Mouse (Mus musculus): ENCODE data around the gene Rps6kb1. TPM values are rescaled to one million over a fixed set of nuclear protein-coding genes. Genes with fewer than 3 reads are reported as not detected.

The Rps6kb1 gene
- polyA plus RNA-seq, 1 experiment from 2014 or later, result 57.1 TPM

DNA sequence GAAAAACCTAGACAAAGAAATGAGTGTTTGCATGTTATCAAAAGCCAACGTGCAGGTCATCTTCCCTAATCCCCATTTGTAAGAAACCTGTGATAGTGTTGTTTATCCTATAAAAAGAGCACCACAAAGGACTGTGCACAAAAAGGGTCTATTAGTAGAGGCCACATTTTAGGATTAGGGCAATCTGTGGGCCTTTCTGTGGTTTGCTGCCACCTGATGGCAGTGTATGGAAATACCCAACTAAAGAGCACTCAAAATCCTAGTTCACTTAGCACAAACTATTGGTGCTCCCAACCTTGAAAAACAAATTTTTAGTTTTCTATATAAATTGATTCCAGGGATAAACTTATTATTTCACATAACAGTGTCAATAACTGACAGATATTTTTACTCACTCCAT is 11.8 kb downstream of the Rps6kb1 start:
- H3K36me3 ChIP-seq (ENCODE audit: control insufficient read depth, insufficient read depth), result peaks cover 7% of the 10 kb centered on the region; the same call in 1 of the 2 replicates
- 41% methylated on average over 1 of the region's 1 CpGs for WGBS
- ATAC-seq, result no peak
- no peak overlapping the region for H3K27ac ChIP-seq (ENCODE audit: low read length)
- no peak overlapping the region for H3K9ac ChIP-seq (replicated peaks; ENCODE audit: low read depth, low read length)
- no peak overlapping the region for H3K4me3 ChIP-seq (replicated peaks; ENCODE audit: low read length)
- H3K27me3 ChIP-seq (replicated peaks; ENCODE audit: control insufficient read depth, insufficient read depth, low read length), result no peaks in the 10 kb centered on the region
- H3K4me2 ChIP-seq (ENCODE audit: low read length), result no peak overlapping the region
- H3K4me1 ChIP-seq (replicated peaks; ENCODE audit: control insufficient read depth, insufficient read depth, low read length), result no peaks in the 10 kb centered on the region
- no peaks in the 10 kb centered on the region for H3K9me3 ChIP-seq (ENCODE audit: control insufficient read depth, low read length)

DNA sequence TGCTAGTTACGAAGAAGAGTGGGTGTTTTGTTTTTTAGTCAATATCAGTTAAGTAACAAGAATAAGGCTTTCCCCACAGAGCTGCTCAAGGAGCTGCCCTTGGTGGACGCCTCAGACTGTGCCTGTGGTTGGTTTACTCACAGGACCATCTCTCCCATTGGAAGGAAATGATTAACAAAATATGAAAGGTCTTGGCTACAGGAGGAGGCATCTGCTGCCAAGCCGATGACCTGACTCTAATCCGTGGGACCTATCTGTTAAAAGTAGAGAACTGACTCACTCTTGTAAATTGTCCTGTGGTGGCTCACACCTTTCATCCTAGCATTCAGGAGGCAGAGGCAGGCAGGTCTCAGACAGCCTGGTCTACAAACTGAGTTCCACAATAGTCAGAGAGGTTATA is 17.1 kb downstream of the Rps6kb1 start:
- Histone ChIP-seq H3K27ac (ENCODE audit: low read length) (no peak overlapping the region), H3K4me3 (replicated peaks; ENCODE audit: low read length) (no peak overlapping the region), H3K9ac (replicated peaks; ENCODE audit: low read depth, low read length) (no peak overlapping the region), H3K4me2 (ENCODE audit: low read length) (no peak overlapping the region), H3K36me3 (ENCODE audit: control insufficient read depth, insufficient read depth) (peaks cover 22% of the 10 kb centered on the region), H3K27me3 (replicated peaks; ENCODE audit: control insufficient read depth, insufficient read depth, low read length) (no peaks in the 10 kb centered on the region), H3K4me1 (replicated peaks; ENCODE audit: control insufficient read depth, insufficient read depth, low read length) (no peaks in the 10 kb centered on the region), H3K9me3 (ENCODE audit: control insufficient read depth, low read length) (no peaks in the 10 kb centered on the region)
- 91% methylated on average over 4 of the region's 4 CpGs for WGBS
- ATAC-seq, result no peak

DNA sequence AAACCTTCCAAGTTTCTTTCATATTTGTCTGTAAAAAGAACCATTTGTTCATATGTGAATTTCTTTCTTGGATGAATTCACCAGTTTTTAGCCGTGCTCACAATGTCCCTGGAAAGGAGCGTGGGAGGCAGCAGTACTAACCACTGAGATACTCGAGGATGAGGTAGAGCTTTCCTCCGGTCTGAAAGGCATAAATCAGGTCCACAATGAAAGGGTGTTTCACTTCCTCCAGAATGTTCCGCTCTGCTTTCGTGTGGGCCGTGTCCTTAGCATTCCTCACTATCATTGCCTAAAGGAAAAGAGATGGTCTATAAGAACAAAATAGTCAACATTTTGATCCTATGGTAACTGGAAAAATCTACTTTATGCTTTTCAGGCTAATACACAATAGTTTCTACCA is 24.9 kb downstream of the Rps6kb1 start:
- 93% methylated on average over 7 of the region's 7 CpGs for WGBS
- Histone ChIP-seq H3K27me3 (replicated peaks; ENCODE audit: control insufficient read depth, insufficient read depth, low read length) (no peaks in the 10 kb centered on the region), H3K9me3 (ENCODE audit: control insufficient read depth, low read length) (no peaks in the 10 kb centered on the region), H3K4me2 (ENCODE audit: low read length) (no peak overlapping the region), H3K4me3 (replicated peaks; ENCODE audit: low read length) (no peak overlapping the region), H3K4me1 (replicated peaks; ENCODE audit: control insufficient read depth, insufficient read depth, low read length) (no peaks in the 10 kb centered on the region), H3K9ac (replicated peaks; ENCODE audit: low read depth, low read length) (no peak overlapping the region), H3K27ac (ENCODE audit: low read length) (no peak overlapping the region), H3K36me3 (ENCODE audit: control insufficient read depth, insufficient read depth) (peaks cover 49% of the 10 kb centered on the region)
- ATAC-seq, result no peak

DNA sequence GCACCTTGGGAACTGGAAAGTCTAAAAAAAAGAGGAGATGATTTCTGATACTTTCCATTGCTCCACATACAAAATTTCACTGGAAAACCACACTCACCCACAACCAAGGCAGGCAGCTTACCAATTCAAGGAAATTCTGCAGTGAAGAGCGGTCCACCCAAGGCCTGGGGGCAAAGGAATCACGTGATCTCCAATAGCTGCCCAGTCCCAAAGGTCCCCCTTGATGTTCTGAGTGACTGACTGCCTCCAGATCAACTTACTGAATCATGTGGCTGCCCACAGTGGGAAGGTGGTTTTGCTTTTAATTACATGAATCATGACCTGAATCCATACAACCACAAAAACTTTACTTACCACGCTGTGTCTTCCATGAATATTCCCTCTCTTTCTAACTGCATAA is 27.4 kb downstream of the Rps6kb1 start:
- Histone ChIP-seq H3K36me3 (ENCODE audit: control insufficient read depth, insufficient read depth) (peaks cover 44% of the 10 kb centered on the region), H3K9me3 (ENCODE audit: control insufficient read depth, low read length) (no peaks in the 10 kb centered on the region)

DNA sequence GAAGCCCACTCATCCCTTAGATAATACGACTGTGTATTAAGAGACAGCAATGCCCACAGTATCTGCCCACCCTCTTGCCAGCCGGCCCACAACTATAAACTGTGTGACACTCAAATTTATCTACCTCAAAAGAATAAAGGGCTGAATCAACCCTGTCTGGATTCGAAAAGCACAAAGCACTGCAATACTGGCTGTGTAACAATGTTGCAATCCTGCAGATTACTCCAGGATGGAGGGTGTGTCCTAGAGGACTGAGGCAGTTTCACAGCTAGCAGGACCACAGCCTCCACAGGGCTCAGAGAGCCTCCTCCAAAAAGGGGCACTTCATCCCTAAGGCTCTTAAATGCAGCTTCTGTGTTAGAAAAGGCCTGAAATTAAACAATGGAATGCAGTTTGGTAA is 28.0 kb downstream of the Rps6kb1 start:
- H3K4me2 ChIP-seq (ENCODE audit: low read length), result no peak overlapping the region
- H3K27ac ChIP-seq (ENCODE audit: low read length), result no peak overlapping the region
- WGBS, result 87% methylated on average over 3 of the region's 3 CpGs
- no peaks in the 10 kb centered on the region for H3K4me1 ChIP-seq (replicated peaks; ENCODE audit: control insufficient read depth, insufficient read depth, low read length)
- no peak overlapping the region for H3K9ac ChIP-seq (replicated peaks; ENCODE audit: low read depth, low read length)
- H3K9me3 ChIP-seq (ENCODE audit: control insufficient read depth, low read length), result no peaks in the 10 kb centered on the region
- no peak for ATAC-seq
- H3K36me3 ChIP-seq (ENCODE audit: control insufficient read depth, insufficient read depth), result peaks cover 45% of the 10 kb centered on the region
- H3K4me3 ChIP-seq (replicated peaks; ENCODE audit: low read length), result no peak overlapping the region
- H3K27me3 ChIP-seq (replicated peaks; ENCODE audit: control insufficient read depth, insufficient read depth, low read length), result no peaks in the 10 kb centered on the region

More for the DNA sequence above, 27.4 kb downstream of the Rps6kb1 start:
- H3K4me1 ChIP-seq (replicated peaks; ENCODE audit: control insufficient read depth, insufficient read depth, low read length), result no peaks in the 10 kb centered on the region
- no peak overlapping the region for H3K4me2 ChIP-seq (ENCODE audit: low read length)
- no peak overlapping the region for H3K27ac ChIP-seq (ENCODE audit: low read length)
- no peak overlapping the region for H3K4me3 ChIP-seq (replicated peaks; ENCODE audit: low read length)
- no peaks in the 10 kb centered on the region for H3K27me3 ChIP-seq (replicated peaks; ENCODE audit: control insufficient read depth, insufficient read depth, low read length)
- WGBS, result 96% methylated on average over 3 of the region's 3 CpGs
- H3K9ac ChIP-seq (replicated peaks; ENCODE audit: low read depth, low read length), result no peak overlapping the region
- no peak for ATAC-seq

- Histone ChIP-seq H3K4me3 (replicated peaks; ENCODE audit: low read length) (no peak overlapping the region), H3K27me3 (replicated peaks; ENCODE audit: control insufficient read depth, insufficient read depth, low read length) (no peaks in the 10 kb centered on the region), H3K27ac (ENCODE audit: low read length) (no peak overlapping the region), H3K4me2 (ENCODE audit: low read length) (no peak overlapping the region), H3K9ac (replicated peaks; ENCODE audit: low read depth, low read length) (no peak overlapping the region), H3K4me1 (replicated peaks; ENCODE audit: control insufficient read depth, insufficient read depth, low read length) (no peaks in the 10 kb centered on the region), H3K36me3 (ENCODE audit: control insufficient read depth, insufficient read depth) (peaks cover 43% of the 10 kb centered on the region), H3K9me3 (ENCODE audit: control insufficient read depth, low read length) (no peaks in the 10 kb centered on the region)
- no peak for ATAC-seq
- WGBS, result 99% methylated on average over 2 of the region's 2 CpGs
Observed at GRCm38 (mm10) chr11:86507991-86508390, 36.6 kb downstream of the Rps6kb1 start.

GRCm38 (mm10) chr11:86507334-86507733 is 37.3 kb downstream of the Rps6kb1 start:
- Histone ChIP-seq H3K9me3 (ENCODE audit: control insufficient read depth, low read length) (no peaks in the 10 kb centered on the region), H3K4me1 (replicated peaks; ENCODE audit: control insufficient read depth, insufficient read depth, low read length) (no peaks in the 10 kb centered on the region), H3K4me2 (ENCODE audit: low read length) (no peak overlapping the region), H3K36me3 (ENCODE audit: control insufficient read depth, insufficient read depth) (peaks cover 43% of the 10 kb centered on the region), H3K9ac (replicated peaks; ENCODE audit: low read depth, low read length) (no peak overlapping the region), H3K4me3 (replicated peaks; ENCODE audit: low read length) (no peak overlapping the region), H3K27me3 (replicated peaks; ENCODE audit: control insufficient read depth, insufficient read depth, low read length) (no peaks in the 10 kb centered on the region), H3K27ac (ENCODE audit: low read length) (no peak overlapping the region)
- ATAC-seq, result no peak
- 93% methylated on average over 2 of the region's 2 CpGs for WGBS

GRCm38 (mm10) chr11:86503121-86503520 is 41.5 kb downstream of the Rps6kb1 start:
- ATAC-seq, result no peak
- 97% methylated on average over 2 of the region's 2 CpGs for WGBS
- Histone ChIP-seq H3K9me3 (ENCODE audit: control insufficient read depth, low read length) (no peaks in the 10 kb centered on the region), H3K27ac (ENCODE audit: low read length) (no peak overlapping the region), H3K27me3 (replicated peaks; ENCODE audit: control insufficient read depth, insufficient read depth, low read length) (no peaks in the 10 kb centered on the region), H3K9ac (replicated peaks; ENCODE audit: low read depth, low read length) (no peak overlapping the region), H3K36me3 (ENCODE audit: control insufficient read depth, insufficient read depth) (peaks cover 25% of the 10 kb centered on the region), H3K4me2 (ENCODE audit: low read length) (no peak overlapping the region), H3K4me1 (replicated peaks; ENCODE audit: control insufficient read depth, insufficient read depth, low read length) (no peaks in the 10 kb centered on the region), H3K4me3 (replicated peaks; ENCODE audit: low read length) (no peak overlapping the region)

DNA sequence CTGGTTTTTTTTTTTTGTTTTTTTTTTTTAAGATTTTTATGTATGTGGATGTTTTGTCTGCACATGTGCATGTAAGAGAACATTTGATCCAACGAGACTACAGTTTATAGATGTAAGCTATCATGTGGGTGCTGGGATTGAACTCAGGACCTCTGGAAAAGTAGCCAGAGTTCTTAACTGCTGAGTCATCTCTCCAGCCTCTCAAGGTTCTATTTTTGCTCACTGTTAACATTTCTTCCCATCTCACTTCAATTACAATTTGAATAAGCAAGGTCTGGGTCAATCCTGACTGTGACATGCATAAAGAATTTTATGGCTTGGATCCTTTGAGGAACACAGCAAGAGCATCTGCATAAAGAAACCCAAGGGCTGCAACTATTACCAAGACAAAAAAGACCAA is 43.8 kb downstream of the Rps6kb1 start:
- Histone ChIP-seq H3K36me3 (ENCODE audit: control insufficient read depth, insufficient read depth) (peaks cover 17% of the 10 kb centered on the region), H3K27ac (ENCODE audit: low read length) (no peak overlapping the region), H3K9ac (replicated peaks; ENCODE audit: low read depth, low read length) (no peak overlapping the region), H3K4me1 (replicated peaks; ENCODE audit: control insufficient read depth, insufficient read depth, low read length) (no peaks in the 10 kb centered on the region), H3K4me3 (replicated peaks; ENCODE audit: low read length) (no peak overlapping the region), H3K27me3 (replicated peaks; ENCODE audit: control insufficient read depth, insufficient read depth, low read length) (no peaks in the 10 kb centered on the region), H3K9me3 (ENCODE audit: control insufficient read depth, low read length) (no peaks in the 10 kb centered on the region), H3K4me2 (ENCODE audit: low read length) (no peak overlapping the region)
- ATAC-seq, result no peak
- WGBS, result 91% methylated on average over 1 of the region's 1 CpGs

- Histone ChIP-seq H3K9me3 (ENCODE audit: control insufficient read depth, low read length) (no peaks in the 10 kb centered on the region), H3K9ac (replicated peaks; ENCODE audit: low read depth, low read length) (no peak overlapping the region), H3K27me3 (replicated peaks; ENCODE audit: control insufficient read depth, insufficient read depth, low read length) (no peaks in the 10 kb centered on the region), H3K36me3 (ENCODE audit: control insufficient read depth, insufficient read depth) (peaks cover 13% of the 10 kb centered on the region; the same call in 1 of the 2 replicates), H3K27ac (ENCODE audit: low read length) (no peak overlapping the region), H3K4me1 (replicated peaks; ENCODE audit: control insufficient read depth, insufficient read depth, low read length) (no peaks in the 10 kb centered on the region), H3K4me3 (replicated peaks; ENCODE audit: low read length) (no peak overlapping the region), H3K4me2 (ENCODE audit: low read length) (no peak overlapping the region)
- no peak for ATAC-seq
- WGBS, result 73% methylated on average over 3 of the region's 3 CpGs
Observed at GRCm38 (mm10) chr11:86497908-86498307, 46.7 kb downstream of the Rps6kb1 start.
